Mouse (Mus musculus) heart, adult 2 months (tissue): Measurements from ENCODE around the gene Git2. TPM values are rescaled to one million over a fixed set of nuclear protein-coding genes. Genes with fewer than 3 reads are reported as not detected.
A peak's percentile ranks its signal among the peaks of the same experiment; 100 is the strongest.

ENCODE experiments used
- DNase-seq, 2 experiments: peaks; one replicate each; pipeline ENCODE4 v3.0.0; 2021
- H3K27ac ChIP-seq: fragments of 200-600 bp; 2 replicates; pipeline ENCODE4 v1.8.1; 2022
- H3K27me3 ChIP-seq: fragments of 200-500 bp; 2 replicates; pipeline ENCODE4 v1.6.1; 2012; ENCODE audit warnings: mild to moderate bottlenecking, low read length, inconsistent platforms, mixed read lengths; ENCODE audit not compliant: control insufficient read depth, insufficient read depth
- H3K36me3 ChIP-seq: fragments of 200-500 bp; 2 replicates; pipeline ENCODE4 v1.6.1; 2012; ENCODE audit warnings: low read length, inconsistent platforms; ENCODE audit not compliant: control insufficient read depth, insufficient read depth
- H3K4me1 ChIP-seq: fragments of 200-500 bp; 2 replicates; pipeline ENCODE4 v1.6.1; 2011; ENCODE audit warnings: low read length; ENCODE audit not compliant: control insufficient read depth, insufficient read depth
- H3K4me3 ChIP-seq: fragments of 200-600 bp; 2 replicates; pipeline ENCODE4 v1.8.1; 2022
- H3K79me2 ChIP-seq: fragments of 200-500 bp; replicated peaks from 2 replicates; pipeline ENCODE4 v1.6.1; 2012; ENCODE audit warnings: mild to moderate bottlenecking, inconsistent platforms, low read length, moderate library complexity, mixed read lengths; ENCODE audit not compliant: control insufficient read depth, insufficient read depth
- H3K9ac ChIP-seq: fragments of 200-500 bp; 2 replicates; pipeline ENCODE4 v1.6.1; 2012; ENCODE audit warnings: low read depth, mild to moderate bottlenecking, control low read depth, inconsistent platforms, low read length, mixed read lengths
- CTCF ChIP-seq: fragments of 200-600 bp; IDR thresholded peaks from 2 replicates; pipeline ENCODE4 v1.8.1; 2022; ENCODE audit warnings: antibody characterized with exemption, mild to moderate bottlenecking, moderate library complexity
- EP300 ChIP-seq: fragments of 200-500 bp; IDR thresholded peaks from 2 replicates; pipeline ENCODE4 v1.6.1; 2011; ENCODE audit warnings: low read depth, low read length, control low read depth; ENCODE audit not compliant: insufficient read depth
- POLR2A ChIP-seq: fragments of 200-500 bp; IDR thresholded peaks from 2 replicates; pipeline ENCODE4 v1.6.1; 2011; ENCODE audit warnings: mild to moderate bottlenecking, low read depth, low read length, control low read depth; ENCODE audit not compliant: insufficient read depth
- WGBS: fragments of 180-500 bp; shearing (Covaris S2); methylation state at CpG from one replicate; pipeline ENCODE4 v1.1.7; 2018; 5-methylcytosine and 5-hydroxymethylcytosine counted together
- intact Hi-C: fragments of 180-260 bp; cut with DNase I; formaldehyde crosslinking; loops from one replicate; pipeline ENCODE4 v1.15.1; 2025
- polyA plus RNA-seq: library from polyadenylated mRNA; depleted of rRNA; stranded (reverse); fragments of >200 nt; gene quantifications from 2 replicates; pipeline ENCODE4 v1.2.3, GENCODE M21; 2012
- total RNA-seq, 2 experiments: library from RNA; stranded (reverse); gene quantifications; 2 replicates each; pipeline ENCODE4 v1.2.3; 2021

Gene Git2
- total and polyA plus RNA-seq, 3 experiments: 27.6 to 32.6 (median 28.7) TPM

DNA sequence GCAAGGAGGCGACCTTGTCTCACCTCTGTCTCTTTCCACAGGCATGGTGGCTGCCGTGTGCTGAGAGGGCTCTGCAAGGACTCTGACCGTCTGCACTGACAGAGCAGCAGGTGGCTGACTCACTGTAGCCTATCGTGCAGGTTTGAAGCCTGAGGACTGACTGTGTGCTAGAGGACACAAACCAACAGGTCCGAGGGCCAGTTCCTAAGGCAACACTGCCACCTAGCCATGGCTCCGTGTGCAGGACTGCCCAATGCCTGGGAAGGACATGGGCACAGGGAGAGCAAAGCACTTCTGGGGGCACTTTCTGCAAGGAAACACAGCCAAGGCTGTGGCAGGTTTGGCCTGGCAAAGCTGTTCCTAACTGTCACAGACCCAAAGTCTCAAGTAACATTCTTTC, 43.8 kb downstream of the Git2 start:
- H3K36me3 ChIP-seq: no peaks in the 10 kb centered on the region
- 70% methylated on average over 6 of the region's 6 CpGs for WGBS
- H3K9ac ChIP-seq: no peak overlapping the region
- no peak overlapping the region for H3K27ac ChIP-seq
- H3K79me2 ChIP-seq: no peaks in the 10 kb centered on the region
- DNase-seq: no peak
- intact Hi-C loops: no loop called here
- TF ChIP-seq POLR2A (no peak), CTCF (peak; percentile 27; the same call in 1 of the 2 replicates)
- no peaks in the 10 kb centered on the region for H3K27me3 ChIP-seq
- no peaks in the 10 kb centered on the region for H3K4me1 ChIP-seq
- H3K4me3 ChIP-seq: no peak overlapping the region

DNA sequence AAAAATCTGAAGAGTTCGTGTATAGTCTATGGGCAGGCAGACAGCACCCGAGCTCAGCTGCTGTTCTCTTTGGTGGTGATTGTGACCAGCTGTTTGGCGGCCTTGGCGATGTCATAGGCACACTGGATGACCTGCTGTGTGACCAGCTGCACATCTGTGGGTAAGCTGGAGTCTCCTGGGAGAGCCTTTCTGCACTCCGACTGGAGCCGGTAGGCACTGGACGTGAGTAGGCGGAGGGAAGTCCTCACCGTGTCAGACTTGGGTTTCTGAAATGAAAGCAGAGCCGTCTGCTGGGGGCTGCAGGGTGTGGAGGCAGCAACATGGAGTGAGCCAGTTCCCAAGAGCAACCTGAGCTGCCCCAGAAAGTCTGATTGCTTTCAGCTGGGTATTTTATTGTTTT, 45.2 kb downstream of the Git2 start:
- H3K4me3 ChIP-seq: no peak overlapping the region
- no peaks in the 10 kb centered on the region for H3K36me3 ChIP-seq
- no peaks in the 10 kb centered on the region for H3K4me1 ChIP-seq
- intact Hi-C loops: no loop called here
- DNase-seq: peak in 1 of 2 experiments; percentile 37
- no peak overlapping the region for H3K27ac ChIP-seq
- H3K27me3 ChIP-seq: no peaks in the 10 kb centered on the region
- no peaks in the 10 kb centered on the region for H3K79me2 ChIP-seq
- H3K9ac ChIP-seq: no peak overlapping the region
- WGBS: 54% methylated on average over 10 of the region's 10 CpGs
- TF ChIP-seq EP300: 0 out of 2 replicates have a peak, but pooled peaks have one; percentile 17
- no peak for TF ChIP-seq POLR2A

DNA sequence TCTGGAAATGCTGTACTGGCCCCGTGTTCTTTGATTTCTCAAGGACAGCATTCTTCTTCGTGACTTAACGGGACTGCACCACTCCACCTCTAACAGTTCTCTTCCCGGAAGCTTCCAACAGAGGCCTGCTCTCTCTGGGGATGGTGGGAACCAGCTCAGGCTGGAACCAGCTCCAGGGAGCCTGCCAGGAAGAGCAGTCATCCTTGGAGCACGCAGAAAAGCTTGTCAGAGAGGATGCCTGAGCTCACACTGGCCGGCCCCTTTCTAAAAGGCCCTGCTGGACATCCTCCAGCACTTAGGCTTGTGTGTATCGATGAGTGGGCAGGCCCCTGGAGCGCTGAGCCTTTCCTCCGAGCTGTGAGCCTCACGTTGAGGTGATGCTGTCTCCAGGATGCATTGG, 47.2 kb downstream of the Git2 start:
- H3K27ac ChIP-seq: no peak overlapping the region
- DNase-seq: peak in 1 of 2 experiments; percentile 56
- intact Hi-C loops: no loop called here
- no peaks in the 10 kb centered on the region for H3K4me1 ChIP-seq
- TF ChIP-seq POLR2A: no peak
- no peak for TF ChIP-seq EP300
- TF ChIP-seq CTCF: no peak
- 62% methylated on average over 10 of the region's 10 CpGs for WGBS
- no peak overlapping the region for H3K4me3 ChIP-seq
- H3K79me2 ChIP-seq: no peaks in the 10 kb centered on the region
- no peaks in the 10 kb centered on the region for H3K36me3 ChIP-seq
- no peak overlapping the region for H3K9ac ChIP-seq
- H3K27me3 ChIP-seq: no peaks in the 10 kb centered on the region

DNA sequence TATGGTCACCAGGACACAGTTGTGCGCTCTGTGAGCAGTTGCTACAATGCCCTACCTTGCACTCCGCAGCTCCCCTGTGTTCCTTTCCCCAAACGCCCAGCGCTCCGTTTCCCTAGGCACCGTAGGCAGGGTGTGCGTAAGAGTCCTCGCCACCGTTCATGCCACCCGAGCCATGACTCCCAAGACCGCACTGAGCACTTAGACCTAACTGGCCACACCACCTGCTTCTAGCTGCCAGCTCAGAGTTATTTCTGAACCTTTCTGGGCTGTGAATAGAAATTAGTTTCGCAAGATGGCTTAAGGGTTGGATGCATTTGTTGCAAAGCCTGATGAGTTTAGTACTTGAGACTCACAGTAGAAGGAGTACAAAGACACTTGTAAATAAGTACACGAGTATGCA, 52.5 kb downstream of the Git2 start:
- WGBS: 61% methylated on average over 13 of the region's 13 CpGs

DNA sequence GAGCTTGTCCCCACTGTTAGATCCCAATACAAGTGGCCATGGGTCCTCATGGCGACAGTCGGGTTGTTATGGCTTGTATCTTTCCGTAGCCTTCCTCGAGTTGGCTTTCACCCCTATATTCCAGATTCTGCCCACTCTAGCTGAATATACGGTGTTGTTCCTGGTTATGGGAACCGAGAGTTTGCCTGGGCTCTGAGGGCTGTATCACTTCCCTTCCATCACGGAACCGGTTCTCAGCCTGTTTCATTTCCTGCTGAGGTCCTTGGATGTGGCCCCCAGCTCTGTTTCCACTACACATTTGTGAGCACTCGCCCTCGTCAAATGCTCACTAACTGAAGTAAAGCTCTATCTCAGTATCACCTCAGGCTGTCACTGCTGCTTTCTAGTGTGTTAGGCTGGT, 53.3 kb downstream of the Git2 start:
- no peak overlapping the region for H3K27ac ChIP-seq
- intact Hi-C loops: no loop called here
- TF ChIP-seq CTCF: no peak
- no peak for TF ChIP-seq EP300
- TF ChIP-seq POLR2A: no peak
- no peaks in the 10 kb centered on the region for H3K36me3 ChIP-seq
- no peak overlapping the region for H3K4me3 ChIP-seq
- H3K27me3 ChIP-seq: no peaks in the 10 kb centered on the region
- H3K4me1 ChIP-seq: no peaks in the 10 kb centered on the region; the same call in 1 of the 2 replicates
- no peak for DNase-seq
- H3K9ac ChIP-seq: no peak overlapping the region
- 83% methylated on average over 10 of the region's 10 CpGs for WGBS
- H3K79me2 ChIP-seq: no peaks in the 10 kb centered on the region

More for the DNA sequence above, 52.5 kb downstream of the Git2 start:
- no peaks in the 10 kb centered on the region; the same call in 1 of the 2 replicates for H3K4me1 ChIP-seq
- no peaks in the 10 kb centered on the region for H3K27me3 ChIP-seq
- no peaks in the 10 kb centered on the region for H3K79me2 ChIP-seq
- no peak overlapping the region; the same call in 1 of the 2 replicates for H3K27ac ChIP-seq
- H3K4me3 ChIP-seq: no peak overlapping the region
- intact Hi-C loops: no loop called here
- peak in 1 of 2 experiments; percentile 41 for DNase-seq
- no peak overlapping the region for H3K9ac ChIP-seq
- H3K36me3 ChIP-seq: no peaks in the 10 kb centered on the region
- TF ChIP-seq POLR2A (no peak), CTCF (no peak), EP300 (no peak)

DNA sequence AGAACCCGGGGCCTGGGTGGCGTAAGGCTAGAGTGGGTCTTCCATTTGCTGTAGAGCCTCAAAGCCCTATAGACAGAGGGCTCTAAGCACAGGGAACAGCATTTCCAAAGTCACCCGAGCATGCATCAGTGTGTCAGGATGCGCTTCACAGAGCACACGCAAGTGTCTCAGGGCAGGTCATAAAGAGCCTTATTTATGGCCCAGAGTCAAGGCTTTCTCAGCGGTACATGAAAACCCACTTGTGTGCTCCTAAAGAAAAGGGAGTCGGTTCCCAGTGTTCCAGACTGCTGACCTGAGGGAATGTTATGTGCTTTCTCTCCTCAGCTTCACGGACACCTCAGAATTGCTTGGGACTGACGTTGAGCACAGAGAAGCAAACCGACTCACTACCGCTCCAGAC, 54.5 kb downstream of the Git2 start:
- Histone ChIP-seq H3K79me2 (no peaks in the 10 kb centered on the region), H3K4me3 (no peak overlapping the region), H3K27ac (no peak overlapping the region), H3K9ac (no peak overlapping the region), H3K36me3 (no peaks in the 10 kb centered on the region), H3K27me3 (no peaks in the 10 kb centered on the region), H3K4me1 (no peaks in the 10 kb centered on the region; the same call in 1 of the 2 replicates)
- DNase-seq: no peak
- WGBS: 95% methylated on average over 11 of the region's 11 CpGs
- intact Hi-C loops: no loop called here
- TF ChIP-seq POLR2A (no peak), CTCF (no peak), EP300 (no peak)

DNA sequence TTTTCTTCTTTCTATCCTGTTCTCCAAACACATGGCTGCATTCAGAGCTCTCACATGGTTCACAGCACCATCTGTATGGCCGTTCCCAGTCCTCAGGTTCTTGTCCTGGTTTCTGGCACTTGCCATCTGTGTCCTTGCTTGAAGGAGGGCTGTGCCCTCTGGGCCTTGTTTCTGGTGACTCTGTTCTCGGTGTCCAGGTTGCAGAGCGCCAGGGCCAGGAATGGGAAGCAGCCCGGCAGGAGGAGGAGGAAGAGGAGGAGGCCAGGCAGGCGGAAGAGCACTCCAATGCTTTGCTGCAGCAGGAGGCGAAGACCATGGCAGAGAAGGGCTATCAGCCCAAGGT, 55.4 kb downstream of the Git2 start:
- Histone ChIP-seq H3K4me3 (no peak overlapping the region), H3K4me1 (no peaks in the 10 kb centered on the region; the same call in 1 of the 2 replicates), H3K36me3 (no peaks in the 10 kb centered on the region), H3K79me2 (no peaks in the 10 kb centered on the region), H3K9ac (no peak overlapping the region), H3K27ac (no peak overlapping the region), H3K27me3 (no peaks in the 10 kb centered on the region)
- DNase-seq: no peak
- 95% methylated on average over 6 of the region's 6 CpGs for WGBS
- no peak for TF ChIP-seq EP300
- no peak for TF ChIP-seq CTCF
- TF ChIP-seq POLR2A: no peak
- intact Hi-C loops: no loop called here
